Mouse (Mus musculus) olfactory bulb, adult 2 months (tissue): Measurements from ENCODE around the gene Cobll1.

Source experiments
- CTCF ChIP-seq: fragments of 200-500 bp; IDR thresholded peaks from 2 replicates; pipeline ENCODE4 v1.5.1; 2012; ENCODE audit warnings: low read depth, mild to moderate bottlenecking, low read length, moderate library complexity; ENCODE audit not compliant: insufficient read depth
- POLR2A ChIP-seq: fragments of 200-500 bp; IDR thresholded peaks from 2 replicates; pipeline ENCODE4 v1.6.1; 2012; ENCODE audit warnings: mild to moderate bottlenecking, low read depth, low read length, moderate library complexity; ENCODE audit not compliant: insufficient read depth

GRCm38 (mm10) chr2:65266576-65267299 is 27.5 kb upstream of the Cobll1 start:
- TF ChIP-seq CTCF (no peak), POLR2A (no peak)
